Mouse (Mus musculus) heart, adult 11 months (tissue): Measurements from ENCODE around the gene Trim17.

Experiments used
- DNase-seq: peaks from one replicate; pipeline ENCODE4 v3.0.0; 2022

Trim17 gene

GRCm38 (mm10) chr11:58995061-58995806 is 40.7 kb downstream of the Trim17 start:
- DNase-seq: peak; percentile 94

- peak; percentile 95 for DNase-seq
Observed at GRCm38 (mm10) chr11:58995807-58996370, 41.4 kb downstream of the Trim17 start.

GRCm38 (mm10) chr11:58997541-58997940 is 43.1 kb downstream of the Trim17 start:
- peak; percentile 91 for DNase-seq

GRCm38 (mm10) chr11:58999158-58999557 is 44.7 kb downstream of the Trim17 start:
- DNase-seq: peak; percentile 99

GRCm38 (mm10) chr11:58999830-59000229 is 45.3 kb downstream of the Trim17 start:
- DNase-seq: peak; percentile 90

- DNase-seq: peak; percentile 91
Observed at GRCm38 (mm10) chr11:59000635-59001034, 46.1 kb downstream of the Trim17 start.

- DNase-seq: peak; percentile 96
Observed at GRCm38 (mm10) chr11:59002327-59003079, 48.0 kb downstream of the Trim17 start.

GRCm38 (mm10) chr11:59015052-59015451 is 60.6 kb downstream of the Trim17 start:
- DNase-seq: no peak
